Mouse (Mus musculus) gastrocnemius, adult 2 months (tissue): ENCODE data around the gene Slc39a11. TPM values are rescaled to one million over a fixed set of nuclear protein-coding genes. Genes with fewer than 3 reads are reported as not detected.

Experiments
- DNase-seq: peaks from one replicate; pipeline ENCODE4 v3.0.0; 2022
- H3K27ac ChIP-seq: fragments of 200-600 bp; 2 replicates; pipeline ENCODE4 v1.8.1; 2022; ENCODE audit warnings: mild to moderate bottlenecking
- H3K4me3 ChIP-seq: fragments of 200-600 bp; 2 replicates; pipeline ENCODE4 v1.8.1; 2022; ENCODE audit warnings: mild to moderate bottlenecking, moderate library complexity
- CTCF ChIP-seq: fragments of 200-600 bp; IDR thresholded peaks from 2 replicates; pipeline ENCODE4 v1.8.1; 2022; ENCODE audit warnings: antibody characterized with exemption, mild to moderate bottlenecking, moderate library complexity
- intact Hi-C: fragments of 180-260 bp; cut with DNase I; formaldehyde crosslinking; loops from one replicate; pipeline ENCODE4 v1.15.1; 2025
- total RNA-seq, 2 experiments: library from RNA; stranded (reverse); gene quantifications; 2 replicates each; pipeline ENCODE4 v1.2.3; 2021

Slc39a11 gene
- total RNA-seq, 2 experiments from 2014 or later = 1.8 to 3.0 TPM

- intact Hi-C loops = no loop called here
- H3K27ac ChIP-seq = no peak overlapping the region
- DNase-seq = no peak
- no peak for TF ChIP-seq CTCF
- no peak overlapping the region for H3K4me3 ChIP-seq
Observed at GRCm38 (mm10) chr11:113622028-113622427, 27.9 kb downstream of the Slc39a11 start.

GRCm38 (mm10) chr11:113621001-113621400, 28.9 kb downstream of the Slc39a11 start:
- TF ChIP-seq CTCF = no peak
- Histone ChIP-seq H3K4me3 (no peak overlapping the region), H3K27ac (no peak overlapping the region)
- intact Hi-C loops = no loop called here
- DNase-seq = no peak

- intact Hi-C loops = no loop called here
- Histone ChIP-seq H3K27ac (no peak overlapping the region), H3K4me3 (peak overlapping the region; percentile 70)
- TF ChIP-seq CTCF = no peak
- no peak for DNase-seq
Observed at GRCm38 (mm10) chr11:113619420-113620080, 30.3 kb downstream of the Slc39a11 start.

GRCm38 (mm10) chr11:113618672-113619419, 31.0 kb downstream of the Slc39a11 start, which contains the start of gene Sstr2:
TSS of gene Sstr2 (plus strand) at chr11:113619342.
- TF ChIP-seq CTCF = no peak
- peak; percentile 71 for DNase-seq
- no peak within 1 kb of the TSS for H3K27ac ChIP-seq
- H3K4me3 ChIP-seq = peak within 1 kb of the TSS; percentile 70
- intact Hi-C loops = no loop called here

GRCm38 (mm10) chr11:113618303-113618671, 31.6 kb downstream of the Slc39a11 start:
- TF ChIP-seq CTCF = no peak
- Histone ChIP-seq H3K4me3 (peak overlapping the region; percentile 70), H3K27ac (no peak overlapping the region)
- no peak for DNase-seq
- intact Hi-C loops = no loop called here

- intact Hi-C loops = loop anchor here (2.0 kb wide), 1 partner anchor 445 kb away; no protein-coding TSS in a partner anchor
- H3K27ac ChIP-seq = no peak overlapping the region
- DNase-seq = peak; percentile 58
- TF ChIP-seq CTCF = peak; percentile 68
- H3K4me3 ChIP-seq = no peak overlapping the region
Observed at GRCm38 (mm10) chr11:113617132-113617911, 32.6 kb downstream of the Slc39a11 start.

GRCm38 (mm10) chr11:113614476-113614875, 35.4 kb downstream of the Slc39a11 start:
- H3K27ac ChIP-seq = no peak overlapping the region
- H3K4me3 ChIP-seq = no peak overlapping the region
- intact Hi-C loops = no loop called here
- TF ChIP-seq CTCF = no peak
- no peak for DNase-seq

- Histone ChIP-seq H3K27ac (no peak overlapping the region), H3K4me3 (peak overlapping the region; percentile 52)
- DNase-seq = peak; percentile 48
Observed at GRCm38 (mm10) chr11:113611664-113612611, 37.9 kb downstream of the Slc39a11 start.

GRCm38 (mm10) chr11:113611112-113611646, 38.7 kb downstream of the Slc39a11 start:
- no peak for DNase-seq
- TF ChIP-seq CTCF = no peak
- intact Hi-C loops = no loop called here
- Histone ChIP-seq H3K4me3 (no peak overlapping the region), H3K27ac (no peak overlapping the region)

More at GRCm38 (mm10) chr11:113611664-113612611, 37.9 kb downstream of the Slc39a11 start:
- TF ChIP-seq CTCF = peak; percentile 81
- intact Hi-C loops = loop anchor here (2.0 kb wide), 1 partner anchor 315 kb away; no protein-coding TSS in a partner anchor

GRCm38 (mm10) chr11:113610266-113610665, 39.6 kb downstream of the Slc39a11 start:
- intact Hi-C loops = no loop called here
- DNase-seq = no peak
- Histone ChIP-seq H3K4me3 (no peak overlapping the region), H3K27ac (no peak overlapping the region)
- no peak for TF ChIP-seq CTCF

GRCm38 (mm10) chr11:113609581-113609980, 40.3 kb downstream of the Slc39a11 start:
- TF ChIP-seq CTCF = no peak
- intact Hi-C loops = no loop called here
- no peak overlapping the region for H3K27ac ChIP-seq
- no peak overlapping the region for H3K4me3 ChIP-seq
- DNase-seq = no peak

- DNase-seq = no peak
- no peak overlapping the region for H3K4me3 ChIP-seq
- intact Hi-C loops = no loop called here
- no peak for TF ChIP-seq CTCF
- no peak overlapping the region for H3K27ac ChIP-seq
Observed at GRCm38 (mm10) chr11:113607556-113607955, 42.3 kb downstream of the Slc39a11 start.
